Mouse (Mus musculus) stomach, postnatal 0 days (tissue): ENCODE data around the gene 4930568D16Rik. TPM values are rescaled to one million over a fixed set of nuclear protein-coding genes. Genes with fewer than 3 reads are reported as not detected.

ENCODE experiments used
- ATAC-seq: fragments of 200-750 bp; cut with Nextera tagmentation; 2 replicates; pipeline ENCODE4 v1.8.0; 2017; ENCODE audit not compliant: low FRiP score, low TSS enrichment
- DNase-seq: peaks from one replicate; pipeline ENCODE4 v3.0.0-alpha.2; 2016; ENCODE audit warnings: low spot score
- H3K27ac ChIP-seq: fragments of 300-500 bp; sonication (generic); replicated peaks from 2 replicates; pipeline ENCODE4 v1.5.1; 2014; ENCODE audit warnings: mild to moderate bottlenecking, control low read depth
- H3K27me3 ChIP-seq: fragments of 300-500 bp; sonication (generic); 2 replicates; pipeline ENCODE4 v1.6.1; 2014; ENCODE audit warnings: low read length; ENCODE audit not compliant: control insufficient read depth, insufficient read depth
- H3K36me3 ChIP-seq: fragments of 300-500 bp; sonication (generic); 2 replicates; pipeline ENCODE4 v1.6.1; 2014; ENCODE audit warnings: low read length, mixed read lengths; ENCODE audit not compliant: control insufficient read depth, insufficient read depth
- H3K4me1 ChIP-seq: fragments of 300-500 bp; sonication (generic); replicated peaks from 2 replicates; pipeline ENCODE4 v1.6.1; 2014; ENCODE audit warnings: antibody characterized with exemption; ENCODE audit not compliant: control insufficient read depth, insufficient read depth
- H3K4me2 ChIP-seq: fragments of 300-500 bp; sonication (generic); replicated peaks from 2 replicates; pipeline ENCODE4 v1.6.1; 2014; ENCODE audit warnings: low read depth, mild to moderate bottlenecking, control low read depth, moderate library complexity
- H3K4me3 ChIP-seq: fragments of 300-500 bp; sonication (generic); 2 replicates; pipeline ENCODE4 v1.5.1; 2014; ENCODE audit warnings: low read depth, low read length, control low read depth
- H3K9ac ChIP-seq: fragments of 300-500 bp; sonication (generic); 2 replicates; pipeline ENCODE4 v1.6.1; 2014; ENCODE audit warnings: mild to moderate bottlenecking, low read length, control low read depth, mixed read lengths
- H3K9me3 ChIP-seq: fragments of 300-500 bp; sonication (generic); 2 replicates; pipeline ENCODE4 v1.6.1; 2016; ENCODE audit warnings: low read length; ENCODE audit not compliant: control insufficient read depth
- CTCF ChIP-seq: IDR thresholded peaks from 2 replicates; pipeline ENCODE4 v1.5.1; 2016; ENCODE audit warnings: antibody characterized with exemption, low read depth, mild to moderate bottlenecking, moderate library complexity
- EP300 ChIP-seq: optimal IDR thresholded peaks from 2 replicates; pipeline ENCODE3; 2016; ENCODE audit warnings: antibody characterized with exemption
- WGBS: fragments of 180-500 bp; shearing (Covaris S2); extraction: QIAGEN DNeasy Blood & Tissue Kit; methylation state at CpG from one replicate; pipeline ENCODE4 v1.1.7; 2014; 5-methylcytosine and 5-hydroxymethylcytosine counted together
- polyA plus RNA-seq: library from polyadenylated mRNA; unstranded; fragments of >200 nt; fragmentation: Nextera tagmentation; extraction: Ambion mirVana; gene quantifications from 2 replicates; pipeline ENCODE4 v1.2.1, GENCODE M21; 2015

4930568D16Rik gene
- polyA plus RNA-seq, 1 experiment from 2014 or later = not detected

- ATAC-seq (no peak), DNase-seq (no peak)
- no peaks in the 10 kb centered on the region for H3K4me1 ChIP-seq
- H3K9me3 ChIP-seq = no peaks in the 10 kb centered on the region
- no peak overlapping the region for H3K27ac ChIP-seq
- H3K36me3 ChIP-seq = peaks cover 6% of the 10 kb centered on the region; the same call in 1 of the 2 replicates
- no peak overlapping the region for H3K4me2 ChIP-seq
- no peak for TF ChIP-seq EP300
- TF ChIP-seq CTCF = no peak
- no peaks in the 10 kb centered on the region for H3K27me3 ChIP-seq
- H3K4me3 ChIP-seq = no peak overlapping the region
- 94% methylated on average over 6 of the region's 6 CpGs for WGBS
- no peak overlapping the region for H3K9ac ChIP-seq
These were observed 41.9 kb upstream of the 4930568D16Rik start for GRCm38 (mm10) chr2:35409466-35409865.

DNA sequence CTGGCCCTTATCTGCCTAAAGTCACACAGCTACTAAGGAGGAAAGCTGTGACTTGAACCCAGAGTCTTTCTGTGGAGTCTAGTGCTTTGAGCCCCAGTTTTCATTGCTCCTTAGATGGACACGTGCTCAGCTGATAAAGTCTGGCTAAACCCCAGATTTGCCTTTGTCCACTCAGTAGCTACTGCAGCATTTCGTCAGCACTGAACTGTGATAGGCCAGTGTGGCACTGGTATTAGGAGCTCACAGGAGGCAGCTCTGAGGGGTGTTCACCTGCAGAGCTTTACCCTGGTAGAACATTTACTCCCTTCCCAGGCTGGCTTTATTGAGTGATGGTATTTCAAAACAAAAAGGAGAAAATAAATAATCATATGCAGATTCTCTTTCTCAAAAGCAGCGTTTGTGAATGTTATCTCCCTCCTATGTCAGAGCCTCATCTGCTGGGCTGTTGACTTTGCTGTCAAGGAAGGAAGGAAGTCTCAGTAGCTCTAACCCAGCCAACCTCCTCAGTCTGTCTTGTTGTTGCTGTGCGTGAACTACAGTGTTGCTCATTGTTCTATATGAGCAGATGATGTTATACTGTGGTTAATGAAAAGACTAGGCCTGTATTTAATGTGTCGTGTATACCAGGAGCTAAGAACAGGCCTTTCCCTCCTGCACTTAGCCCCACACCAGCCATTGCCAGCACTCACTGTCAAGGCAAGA is 41.0 kb upstream of the 4930568D16Rik start:
- no peak for TF ChIP-seq EP300
- no peak for TF ChIP-seq CTCF
- WGBS = 67% methylated on average over 5 of the region's 5 CpGs
- ATAC-seq = no peak
- peaks cover 7% of the 10 kb centered on the region; the same call in 1 of the 2 replicates for H3K36me3 ChIP-seq
- H3K4me2 ChIP-seq = no peak overlapping the region
- DNase-seq = no peak
- H3K27me3 ChIP-seq = no peaks in the 10 kb centered on the region
- H3K9me3 ChIP-seq = no peaks in the 10 kb centered on the region
- no peaks in the 10 kb centered on the region for H3K4me1 ChIP-seq
- H3K4me3 ChIP-seq = no peak overlapping the region
- H3K27ac ChIP-seq = no peak overlapping the region
- H3K9ac ChIP-seq = no peak overlapping the region

- ATAC-seq (no peak), DNase-seq (no peak)
- no peak overlapping the region for H3K4me2 ChIP-seq
- no peak overlapping the region for H3K9ac ChIP-seq
- no peak overlapping the region for H3K4me3 ChIP-seq
- H3K36me3 ChIP-seq = peaks cover 7% of the 10 kb centered on the region; the same call in 1 of the 2 replicates
- no peaks in the 10 kb centered on the region for H3K9me3 ChIP-seq
- TF ChIP-seq EP300 (no peak), CTCF (no peak)
- no peaks in the 10 kb centered on the region for H3K27me3 ChIP-seq
- WGBS = 61% methylated on average over 7 of the region's 7 CpGs
- no peaks in the 10 kb centered on the region for H3K4me1 ChIP-seq
- no peak overlapping the region for H3K27ac ChIP-seq
These were observed 40.3 kb upstream of the 4930568D16Rik start for GRCm38 (mm10) chr2:35407878-35408277.

GRCm38 (mm10) chr2:35407266-35407665 is 39.7 kb upstream of the 4930568D16Rik start:
- H3K27ac ChIP-seq = no peak overlapping the region
- DNase-seq = peak; percentile 46
- no peak overlapping the region for H3K9ac ChIP-seq
- H3K27me3 ChIP-seq = no peaks in the 10 kb centered on the region
- H3K4me1 ChIP-seq = no peaks in the 10 kb centered on the region
- H3K9me3 ChIP-seq = no peaks in the 10 kb centered on the region
- no peak overlapping the region for H3K4me2 ChIP-seq
- no peak overlapping the region for H3K4me3 ChIP-seq
- 64% methylated on average over 6 of the region's 6 CpGs for WGBS
- no peak for TF ChIP-seq EP300
- TF ChIP-seq CTCF = no peak
- ATAC-seq = peak; percentile 11; the same call in 1 of the 2 replicates
- peaks cover 6% of the 10 kb centered on the region; the same call in 1 of the 2 replicates for H3K36me3 ChIP-seq

DNA sequence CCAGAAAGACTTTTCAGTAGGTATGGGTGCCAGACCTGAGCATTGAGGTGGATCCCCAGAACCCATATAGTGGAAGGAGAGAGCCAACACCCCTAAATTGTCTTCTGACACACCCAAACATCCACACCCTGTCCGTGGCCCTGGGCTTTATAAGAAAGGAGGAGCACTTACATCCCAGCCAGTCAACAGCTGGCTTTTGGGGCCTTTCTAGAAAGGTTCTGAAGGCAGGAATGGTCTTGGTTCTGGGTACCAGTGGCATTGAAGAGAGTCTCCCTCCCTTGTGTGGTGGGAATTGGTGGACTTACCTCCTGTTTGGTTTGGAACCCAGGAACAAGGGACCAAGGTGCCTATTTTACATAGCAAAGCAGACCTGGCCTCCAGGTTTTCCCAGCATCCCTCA is 39.1 kb upstream of the 4930568D16Rik start:
- H3K36me3 ChIP-seq = peaks cover 7% of the 10 kb centered on the region; the same call in 1 of the 2 replicates
- H3K27me3 ChIP-seq = no peaks in the 10 kb centered on the region
- 73% methylated on average over 1 of the region's 1 CpGs for WGBS
- no peak overlapping the region for H3K4me3 ChIP-seq
- no peak overlapping the region for H3K9ac ChIP-seq
- ATAC-seq = no peak
- H3K4me2 ChIP-seq = no peak overlapping the region
- no peak overlapping the region for H3K27ac ChIP-seq
- H3K4me1 ChIP-seq = no peaks in the 10 kb centered on the region
- H3K9me3 ChIP-seq = no peaks in the 10 kb centered on the region
- no peak for DNase-seq
- no peak for TF ChIP-seq CTCF
- TF ChIP-seq EP300 = no peak

DNA sequence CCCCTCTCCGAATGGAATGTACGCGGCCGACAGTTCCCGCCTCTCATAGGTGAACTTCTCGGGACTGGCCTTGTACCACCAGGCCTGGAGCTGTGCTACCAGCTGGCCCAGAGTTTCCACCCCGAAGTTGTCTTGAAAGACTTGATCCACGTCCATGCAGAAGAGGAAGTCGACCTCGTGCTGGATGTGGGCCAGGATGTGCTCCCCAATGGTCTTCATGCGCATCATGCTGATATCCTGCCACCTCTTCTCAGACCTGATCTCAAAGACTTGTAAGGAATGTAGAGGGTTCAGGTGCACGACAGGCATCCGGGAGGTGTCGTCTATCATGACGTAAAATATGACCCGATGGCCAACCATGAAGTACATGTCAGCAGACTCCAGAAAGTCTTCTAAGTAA is 34.9 kb upstream of the 4930568D16Rik start:
- H3K9ac ChIP-seq = no peak overlapping the region
- H3K27ac ChIP-seq = no peak overlapping the region
- ATAC-seq (no peak), DNase-seq (no peak)
- H3K4me3 ChIP-seq = no peak overlapping the region
- TF ChIP-seq CTCF (no peak), EP300 (no peak)
- H3K4me2 ChIP-seq = no peak overlapping the region
- WGBS = 91% methylated on average over 16 of the region's 16 CpGs
- H3K9me3 ChIP-seq = no peaks in the 10 kb centered on the region
- peaks cover 7% of the 10 kb centered on the region; the same call in 1 of the 2 replicates for H3K36me3 ChIP-seq
- H3K27me3 ChIP-seq = no peaks in the 10 kb centered on the region
- H3K4me1 ChIP-seq = 0 out of 2 replicates have a peak, but pooled peaks cover 2% of the 10 kb centered on the region
